Mouse (Mus musculus): Measurements from ENCODE around the gene Krt79.

GRCm38 (mm10) chr15:101945430-101945829, 5.3 kb upstream of the Krt79 start:
- no peak for TF ChIP-seq CTCF (IDR thresholded peaks at IDR 0.05; ENCODE audit: control insufficient read depth, insufficient read depth, insufficient replicate concordance, low read depth, low read length)
- TF ChIP-seq POLR2A (IDR thresholded peaks at IDR 0.05; ENCODE audit: control insufficient read depth, low read depth, low read length), result no peak
